Mouse (Mus musculus) adrenal gland, postnatal 14 days (tissue): Measurements from ENCODE around the gene Rpl10-ps3. TPM values are rescaled to one million over a fixed set of nuclear protein-coding genes. Genes with fewer than 3 reads are reported as not detected.

Source experiments
- DNase-seq: peaks from one replicate; pipeline ENCODE4 v3.0.0; 2021; ENCODE audit warnings: mixed read lengths
- total RNA-seq: library from RNA; stranded (reverse); gene quantifications from 2 replicates; pipeline ENCODE4 v1.2.3, GENCODE M21; 2021

The Rpl10-ps3 gene
- total RNA-seq, 1 experiment from 2014 or later: 879 TPM

DNA sequence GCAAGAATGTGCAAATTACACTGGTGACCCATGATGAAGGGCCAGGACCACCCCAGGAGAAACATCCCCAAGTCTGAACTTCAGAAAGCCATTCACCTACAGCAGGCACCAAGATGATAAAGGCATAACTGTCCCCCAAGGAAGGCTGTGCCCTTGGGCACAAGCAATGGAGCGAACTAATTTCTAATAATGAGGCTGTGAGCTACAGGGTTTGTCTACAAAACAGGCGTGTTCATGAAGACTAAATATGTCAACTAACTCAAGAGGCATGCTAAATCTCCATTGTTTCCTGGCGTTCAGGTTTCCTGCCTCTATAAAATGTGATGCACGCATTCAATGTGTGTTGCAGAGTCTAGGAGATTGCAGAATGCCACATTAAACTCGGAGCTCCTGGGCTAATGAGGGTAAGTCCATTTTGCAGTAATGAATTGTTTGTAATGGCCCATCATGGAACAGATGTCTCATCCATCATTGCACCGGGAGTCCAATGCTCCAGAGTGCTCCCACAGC is 33.7 kb downstream of the Rpl10-ps3 start:
- DNase-seq: no peak

DNA sequence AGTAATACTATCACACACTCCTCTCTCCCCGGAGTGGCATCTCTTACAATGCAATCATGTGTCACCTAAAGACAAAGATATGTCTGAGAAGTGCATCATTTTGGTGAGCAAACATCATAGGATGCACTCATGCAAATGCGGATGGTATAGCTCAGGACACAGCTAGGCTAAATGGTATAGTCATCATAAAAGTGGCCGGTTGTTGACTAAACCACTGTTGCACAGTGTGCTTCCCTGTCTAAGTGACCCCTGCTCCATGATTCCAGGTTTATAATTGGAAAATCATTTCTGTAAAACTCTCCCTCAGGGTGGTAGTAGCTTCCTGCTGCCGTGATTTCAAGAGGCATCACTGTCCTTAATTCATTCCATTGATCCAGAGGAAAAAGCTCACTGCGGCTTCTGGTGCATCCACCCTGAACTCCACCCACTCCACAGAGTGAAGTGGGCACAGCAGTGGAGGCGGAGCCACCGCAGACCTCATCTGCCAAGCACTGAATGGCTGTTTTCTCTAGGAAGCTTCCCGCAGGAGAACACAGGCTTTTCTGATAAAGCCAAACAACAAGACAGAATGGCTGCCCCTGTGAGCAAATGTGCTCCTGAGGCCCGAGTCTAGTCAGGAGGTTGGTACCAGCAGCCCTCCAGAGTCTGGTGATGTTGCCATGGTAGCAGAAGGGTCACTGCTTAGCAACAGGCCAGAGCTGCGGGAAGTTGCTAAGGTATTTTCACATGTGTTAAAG is 38.9 kb downstream of the Rpl10-ps3 start:
- no peak for DNase-seq

DNA sequence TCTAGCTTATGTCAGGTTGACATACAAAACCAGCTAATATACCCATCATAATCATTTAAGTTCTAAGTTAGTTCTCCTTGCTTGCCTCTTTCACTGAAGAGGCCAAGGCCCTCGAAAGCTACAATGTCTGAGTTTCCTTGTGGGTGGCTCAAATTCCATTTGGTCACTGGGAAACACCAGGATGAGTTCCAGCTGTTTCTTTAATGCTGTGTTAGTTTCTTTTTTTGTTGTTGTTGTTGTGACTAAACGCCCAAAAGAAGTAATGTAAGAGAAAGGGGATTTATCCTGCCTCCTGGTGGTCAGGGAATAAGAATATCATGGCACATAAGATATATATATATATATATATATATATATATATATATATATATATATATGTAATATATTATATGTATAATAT is 39.7 kb downstream of the Rpl10-ps3 start:
- no peak for DNase-seq

DNA sequence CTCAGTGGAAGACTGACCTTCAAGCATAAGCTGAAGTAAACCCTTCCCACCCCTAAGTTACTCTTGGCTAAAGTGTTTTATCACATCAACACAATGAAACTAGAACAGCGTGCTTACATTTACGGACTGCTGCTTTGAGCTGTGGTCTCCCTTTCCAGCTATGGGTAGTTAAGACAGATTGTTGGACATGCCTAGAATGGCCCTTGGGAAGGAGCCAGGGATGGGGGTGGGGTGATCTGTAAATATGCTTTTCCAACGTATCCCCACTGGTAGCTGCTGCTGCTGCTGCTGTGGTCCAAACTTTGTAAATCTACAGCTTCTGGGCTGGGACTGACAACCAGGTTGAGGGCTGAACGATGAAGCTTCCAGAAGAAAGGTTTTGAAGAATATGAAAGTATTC is 40.8 kb downstream of the Rpl10-ps3 start:
- DNase-seq: no peak

DNA sequence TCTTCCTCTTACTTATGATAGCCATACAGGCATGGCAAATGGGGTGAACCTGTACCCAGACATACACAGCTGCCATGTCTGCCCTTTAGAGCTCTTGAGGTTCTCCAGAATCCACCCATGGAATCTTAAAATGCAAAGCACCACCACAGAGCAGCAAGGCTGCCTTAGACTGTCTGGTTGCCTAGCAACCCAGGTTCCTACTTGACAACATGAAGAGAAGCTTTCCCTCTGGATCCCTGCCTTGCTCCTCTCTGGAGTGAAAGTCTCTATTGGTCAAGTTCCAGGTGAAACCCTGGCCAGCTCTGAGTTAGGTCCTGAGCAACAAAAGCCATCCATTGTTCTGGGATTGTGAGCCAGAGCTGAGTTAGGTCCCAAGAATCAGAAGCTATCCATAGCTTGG is 43.0 kb downstream of the Rpl10-ps3 start:
- DNase-seq: no peak

DNA sequence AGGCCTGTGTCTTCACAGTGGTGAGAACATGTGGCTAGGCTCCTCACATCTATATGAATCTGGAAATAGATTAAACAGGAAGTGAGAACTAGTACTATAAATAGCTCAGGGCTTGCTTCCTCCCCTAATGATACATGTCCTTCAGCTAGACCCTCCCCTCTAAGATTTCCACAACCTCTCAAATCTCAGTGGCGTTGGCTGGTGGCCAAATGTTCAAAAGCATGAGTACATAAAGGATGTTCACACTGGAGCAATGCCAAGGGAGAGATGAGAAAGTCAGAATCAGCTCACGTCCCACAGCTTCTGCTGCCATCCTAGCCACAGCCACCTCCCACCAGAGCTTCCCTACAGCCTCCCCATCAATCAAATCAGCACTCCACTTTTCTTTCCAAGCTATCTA is 46.4 kb downstream of the Rpl10-ps3 start:
- peak; percentile 11 for DNase-seq

Other genes with a start within 250 kb of the Rpl10-ps3 start
- gene Plet1, start 149.6 kb upstream of the Rpl10-ps3 start, total RNA-seq: 0.33 and 0.41 TPM in 2 replicates
- gene Pts, start 183.8 kb upstream of the Rpl10-ps3 start, total RNA-seq: 68.9 and 73.9 TPM in 2 replicates
- 5.7 and 8.4 TPM in 2 replicates for gene Il18, start 209.9 kb upstream of the Rpl10-ps3 start, total RNA-seq
- gene Bco2, start 210.2 kb upstream of the Rpl10-ps3 start, total RNA-seq: 2.1 and 3.7 TPM in 2 replicates
- gene Tex12, start 216.4 kb upstream of the Rpl10-ps3 start, total RNA-seq: not detected in 2 replicates